Mouse (Mus musculus): ENCODE results near the gene Abcg1. TPM values are rescaled to one million over a fixed set of nuclear protein-coding genes. Genes with fewer than 3 reads are reported as not detected.

Gene Abcg1
- 6.7 and 7.9 TPM in 2 replicates for polyA plus RNA-seq (2016; fragmentation: Nextera tagmentation; extraction: Ambion mirVana)

GRCm38 (mm10) chr17:31057151-31057890, at the start of gene Abcg1:
Abcg1 (plus strand) TSS chr17:31057675.
- Histone ChIP-seq H3K27ac (peak within 1 kb of the TSS; percentile 75), H3K4me1 (peaks cover 47% of the 10 kb centered on the region), H3K9me3 (peaks cover 13% of the 10 kb centered on the region; the same call in 1 of the 2 replicates), H3K36me3 (replicated peaks) (no peaks in the 10 kb centered on the region), H3K27me3 (ENCODE audit: poor library complexity, severe bottlenecking) (peaks cover 59% of the 10 kb centered on the region), H3K4me3 (peak within 1 kb of the TSS; percentile 67)
- 1% methylated on average over 49 of the region's 49 CpGs for WGBS
- peak; percentile 63 for DNase-seq (ENCODE audit: extremely low spot score, low spot score)

DNA sequence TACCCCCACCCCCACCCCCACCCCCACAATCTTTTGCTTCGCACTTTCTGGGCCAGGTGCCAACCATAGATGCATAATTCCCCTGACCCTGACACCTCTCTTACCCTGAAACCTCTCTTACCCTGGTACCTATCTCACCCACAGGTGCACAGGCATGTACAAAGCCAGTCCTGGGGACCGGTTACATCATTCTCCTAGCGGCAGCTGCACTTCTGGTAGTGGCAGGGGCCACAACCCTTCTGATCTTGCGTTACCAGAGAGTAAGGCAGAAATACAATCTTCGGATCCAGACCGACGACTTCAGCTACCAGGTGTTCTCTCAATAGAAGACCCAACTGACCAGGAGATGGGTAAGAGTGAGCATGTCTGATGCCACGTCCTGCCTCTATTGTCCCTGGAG, 49.1 kb upstream of the Abcg1 start:
- Histone ChIP-seq H3K4me1 (0 out of 2 replicates have a peak, but pooled peaks cover 4% of the 10 kb centered on the region), H3K36me3 (replicated peaks) (no peaks in the 10 kb centered on the region), H3K27ac (no peak overlapping the region), H3K4me3 (no peak overlapping the region), H3K27me3 (ENCODE audit: poor library complexity, severe bottlenecking) (no peaks in the 10 kb centered on the region), H3K9me3 (no peaks in the 10 kb centered on the region)
- WGBS = 89% methylated on average over 8 of the region's 8 CpGs
- DNase-seq (ENCODE audit: extremely low spot score, low spot score) = no peak

DNA sequence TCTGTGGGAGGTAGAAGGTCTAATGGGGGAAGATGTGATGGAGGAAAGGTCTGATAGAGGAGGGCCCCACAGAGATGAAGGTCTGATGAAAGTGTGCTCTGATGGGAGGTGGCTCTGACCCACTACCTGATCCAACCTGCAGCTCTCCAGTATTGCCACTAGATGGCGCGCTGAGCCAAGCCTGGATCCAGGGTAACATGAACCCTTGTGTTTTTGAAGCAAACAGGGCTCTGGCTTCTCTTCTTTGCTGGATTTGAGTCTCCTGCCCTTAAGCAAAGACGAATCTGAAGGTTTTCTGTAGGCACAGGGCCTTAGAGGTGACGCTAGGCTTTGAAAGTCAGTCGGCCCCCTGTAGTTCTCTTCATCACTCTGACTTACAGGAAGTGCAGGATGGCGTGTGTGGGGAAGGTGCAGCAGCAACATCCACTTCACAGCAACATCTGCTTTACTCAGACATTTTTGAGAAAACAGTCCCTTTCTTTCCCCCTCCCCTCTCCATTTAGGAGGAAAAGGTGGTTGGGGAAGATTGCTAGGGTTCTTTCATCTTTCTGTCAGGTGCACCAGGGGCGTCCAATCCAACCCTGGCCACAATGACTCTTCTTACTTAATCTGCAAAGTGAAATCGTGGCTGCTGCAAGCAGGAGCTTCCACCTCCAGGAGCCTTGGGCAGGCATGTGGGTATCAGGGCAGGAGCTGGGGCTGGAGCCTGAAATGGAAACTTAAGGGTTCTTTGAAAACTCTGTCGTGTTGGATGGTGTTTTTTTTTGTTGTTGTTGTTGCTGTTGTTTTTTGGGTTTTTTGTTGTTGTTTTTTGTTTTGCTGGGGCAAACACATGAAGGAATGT, 45.7 kb upstream of the Abcg1 start:
- DNase-seq (ENCODE audit: extremely low spot score, low spot score) = peak; percentile 74
- Histone ChIP-seq H3K27me3 (ENCODE audit: poor library complexity, severe bottlenecking) (no peaks in the 10 kb centered on the region), H3K36me3 (replicated peaks) (no peaks in the 10 kb centered on the region), H3K4me3 (no peak overlapping the region), H3K27ac (no peak overlapping the region), H3K9me3 (no peaks in the 10 kb centered on the region; the same call in 1 of the 2 replicates), H3K4me1 (0 out of 2 replicates have a peak, but pooled peaks cover 4% of the 10 kb centered on the region)
- 37% methylated on average over 9 of the region's 9 CpGs for WGBS

DNA sequence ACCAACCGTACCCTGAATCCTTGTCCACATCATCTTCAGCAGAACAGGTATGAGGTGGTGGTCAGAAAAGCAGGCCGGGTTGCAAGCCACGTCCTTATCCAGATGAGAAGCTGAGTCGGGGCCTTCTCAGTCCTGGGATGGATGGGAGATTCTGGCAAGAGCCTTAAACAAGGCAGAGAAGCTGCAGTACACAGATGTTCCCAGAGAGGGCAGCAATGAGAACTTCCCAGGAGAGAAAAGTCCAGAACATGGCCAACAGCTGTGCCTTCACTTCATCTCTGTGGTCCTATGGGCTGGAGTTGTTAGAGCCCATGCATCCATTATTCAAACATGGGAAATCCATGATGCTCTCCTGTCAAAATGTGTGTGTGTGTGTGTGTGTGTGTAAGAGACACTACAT, 39.2 kb upstream of the Abcg1 start:
- 68% methylated on average over 4 of the region's 4 CpGs for WGBS
- Histone ChIP-seq H3K9me3 (no peaks in the 10 kb centered on the region; the same call in 1 of the 2 replicates), H3K27me3 (ENCODE audit: poor library complexity, severe bottlenecking) (no peaks in the 10 kb centered on the region), H3K27ac (no peak overlapping the region), H3K4me1 (peaks cover 4% of the 10 kb centered on the region; the same call in 1 of the 2 replicates), H3K36me3 (replicated peaks) (no peaks in the 10 kb centered on the region), H3K4me3 (no peak overlapping the region)
- peak; percentile 60 for DNase-seq (ENCODE audit: extremely low spot score, low spot score)

DNA sequence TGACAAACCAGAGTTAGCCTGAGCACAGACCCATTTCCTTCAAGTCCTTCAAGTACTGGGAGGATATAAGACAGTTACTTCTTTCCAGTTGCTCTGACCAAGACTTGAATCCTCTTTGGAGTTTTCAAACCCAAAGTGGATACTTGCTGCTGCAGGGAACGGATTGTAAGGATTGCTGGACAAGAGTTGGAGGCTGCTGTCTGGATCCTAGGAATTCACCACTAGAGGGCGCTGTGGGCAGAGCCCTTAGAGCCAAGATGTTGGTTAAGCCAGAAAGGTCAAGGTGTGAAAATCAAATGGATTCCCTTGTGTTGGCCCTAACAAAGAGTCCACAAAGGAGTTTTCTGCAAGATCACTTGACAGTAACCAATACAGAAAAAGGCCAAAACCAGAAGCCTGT, 38.0 kb upstream of the Abcg1 start:
- Histone ChIP-seq H3K27ac (no peak overlapping the region), H3K27me3 (ENCODE audit: poor library complexity, severe bottlenecking) (no peaks in the 10 kb centered on the region), H3K4me3 (no peak overlapping the region), H3K9me3 (no peaks in the 10 kb centered on the region; the same call in 1 of the 2 replicates), H3K4me1 (peaks cover 4% of the 10 kb centered on the region; the same call in 1 of the 2 replicates), H3K36me3 (replicated peaks) (no peaks in the 10 kb centered on the region)
- 3% methylated on average over 2 of the region's 2 CpGs for whole genome bisulfite sequencing
- peak; percentile 74 for DNase-seq (ENCODE audit: extremely low spot score, low spot score)

DNA sequence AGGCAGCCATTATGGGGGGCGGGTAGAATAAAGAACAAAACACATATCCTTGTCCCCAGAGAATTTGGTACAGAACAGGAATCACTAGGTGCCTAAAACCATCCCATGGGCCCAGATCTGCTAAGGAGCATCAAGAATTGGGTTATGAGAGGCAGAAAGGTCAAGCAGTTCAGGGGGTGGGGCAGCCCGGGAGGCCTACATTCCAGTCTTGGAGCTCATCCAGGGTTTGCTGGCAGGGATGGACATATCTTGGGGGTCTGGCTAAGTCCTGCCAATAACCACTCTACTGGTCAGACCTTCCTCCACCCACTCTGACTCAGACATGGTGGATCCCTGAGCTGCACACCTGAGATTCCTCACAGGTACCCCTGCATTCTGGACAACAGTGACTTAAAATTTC, 37.4 kb upstream of the Abcg1 start:
- H3K4me1 ChIP-seq = peaks cover 4% of the 10 kb centered on the region; the same call in 1 of the 2 replicates
- no peaks in the 10 kb centered on the region; the same call in 1 of the 2 replicates for H3K9me3 ChIP-seq
- no peak overlapping the region for H3K27ac ChIP-seq
- no peak for DNase-seq (ENCODE audit: extremely low spot score, low spot score)
- no peak overlapping the region for H3K4me3 ChIP-seq
- H3K36me3 ChIP-seq (replicated peaks) = no peaks in the 10 kb centered on the region
- 84% methylated on average over 2 of the region's 2 CpGs for WGBS
- H3K27me3 ChIP-seq (ENCODE audit: poor library complexity, severe bottlenecking) = no peaks in the 10 kb centered on the region

- 87% methylated on average over 8 of the region's 8 CpGs for WGBS
- H3K27ac ChIP-seq = peak overlapping the region; percentile 41
- H3K4me1 ChIP-seq = peaks cover 4% of the 10 kb centered on the region; the same call in 1 of the 2 replicates
- no peaks in the 10 kb centered on the region for H3K27me3 ChIP-seq (ENCODE audit: poor library complexity, severe bottlenecking)
- H3K9me3 ChIP-seq = no peaks in the 10 kb centered on the region; the same call in 1 of the 2 replicates
- DNase-seq (ENCODE audit: extremely low spot score, low spot score) = no peak
- no peaks in the 10 kb centered on the region for H3K36me3 ChIP-seq (replicated peaks)
- no peak overlapping the region for H3K4me3 ChIP-seq
These were observed 36.2 kb upstream of the Abcg1 start for GRCm38 (mm10) chr17:31021276-31021675.

DNA sequence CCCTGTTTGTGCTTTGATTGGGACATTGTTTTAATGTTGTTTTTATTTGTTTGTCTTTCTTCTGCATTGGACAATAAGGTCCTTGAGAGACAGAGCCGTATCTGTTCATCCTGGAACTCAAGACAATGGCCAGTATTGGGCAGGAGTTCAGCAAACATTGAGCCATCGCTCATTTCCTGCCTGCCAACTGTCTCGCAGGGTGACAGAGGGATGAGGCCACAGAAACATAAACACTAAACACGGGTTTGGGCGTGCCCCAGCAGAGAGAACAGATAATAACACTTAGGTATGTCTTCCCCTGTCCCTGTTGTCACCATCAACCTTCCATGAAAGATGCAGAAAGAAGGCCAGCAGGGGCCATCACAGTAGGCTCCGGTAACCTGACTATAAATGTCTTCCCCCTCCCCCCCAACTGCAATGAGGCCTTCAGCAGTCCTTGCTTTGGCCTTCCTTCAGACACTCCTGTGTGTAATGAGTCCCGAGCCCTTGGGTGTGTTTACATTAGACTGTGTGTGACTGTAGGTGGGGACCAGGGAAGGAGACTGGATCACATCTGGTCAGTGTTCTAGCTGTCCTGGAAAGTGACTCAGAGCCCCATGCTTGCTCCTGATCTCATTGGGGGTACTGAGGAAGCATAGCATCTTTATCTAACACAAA, 33.2 kb upstream of the Abcg1 start:
- Histone ChIP-seq H3K36me3 (replicated peaks) (no peaks in the 10 kb centered on the region), H3K4me1 (peaks cover 4% of the 10 kb centered on the region; the same call in 1 of the 2 replicates), H3K9me3 (no peaks in the 10 kb centered on the region), H3K4me3 (no peak overlapping the region), H3K27ac (no peak overlapping the region), H3K27me3 (ENCODE audit: poor library complexity, severe bottlenecking) (no peaks in the 10 kb centered on the region)
- no peak for DNase-seq (ENCODE audit: extremely low spot score, low spot score)
- 76% methylated on average over 7 of the region's 7 CpGs for WGBS

GRCm38 (mm10) chr17:31024782-31025125, 32.7 kb upstream of the Abcg1 start:
- H3K4me1 ChIP-seq = peaks cover 4% of the 10 kb centered on the region; the same call in 1 of the 2 replicates
- no peaks in the 10 kb centered on the region for H3K27me3 ChIP-seq (ENCODE audit: poor library complexity, severe bottlenecking)
- no peaks in the 10 kb centered on the region for H3K36me3 ChIP-seq (replicated peaks)
- no peak overlapping the region for H3K27ac ChIP-seq
- H3K9me3 ChIP-seq = no peaks in the 10 kb centered on the region
- H3K4me3 ChIP-seq = no peak overlapping the region
- no peak for DNase-seq (ENCODE audit: extremely low spot score, low spot score)
- WGBS = 83% methylated on average over 5 of the region's 5 CpGs

GRCm38 (mm10) chr17:31026986-31027385, 30.5 kb upstream of the Abcg1 start:
- H3K4me3 ChIP-seq = no peak overlapping the region
- H3K27ac ChIP-seq = no peak overlapping the region
- no peaks in the 10 kb centered on the region for H3K9me3 ChIP-seq
- H3K27me3 ChIP-seq (ENCODE audit: poor library complexity, severe bottlenecking) = no peaks in the 10 kb centered on the region
- 83% methylated on average over 6 of the region's 6 CpGs for WGBS
- no peaks in the 10 kb centered on the region for H3K36me3 ChIP-seq (replicated peaks)
- no peak for DNase-seq (ENCODE audit: extremely low spot score, low spot score)
- no peaks in the 10 kb centered on the region for H3K4me1 ChIP-seq

DNA sequence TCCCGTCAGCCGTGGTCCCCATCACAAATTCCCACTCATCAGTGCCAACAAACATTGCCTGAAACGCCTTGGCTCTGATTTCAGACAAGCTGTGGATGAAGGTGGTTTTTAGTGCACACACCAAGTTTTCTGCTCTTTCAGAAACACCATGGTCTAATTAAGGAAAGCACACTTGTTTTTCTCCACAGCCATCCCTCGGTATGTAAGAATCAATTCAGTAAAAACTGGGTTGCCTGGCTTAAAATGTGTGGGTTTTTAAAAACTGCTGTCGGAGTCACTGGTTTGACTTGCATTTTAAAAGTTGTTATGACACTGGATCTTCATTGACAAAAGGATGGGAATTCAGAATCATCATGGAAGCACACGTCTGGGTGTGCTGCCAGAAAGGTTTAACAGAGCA, 29.8 kb upstream of the Abcg1 start:
- Histone ChIP-seq H3K4me3 (no peak overlapping the region), H3K27ac (no peak overlapping the region), H3K4me1 (no peaks in the 10 kb centered on the region), H3K9me3 (no peaks in the 10 kb centered on the region), H3K27me3 (ENCODE audit: poor library complexity, severe bottlenecking) (no peaks in the 10 kb centered on the region), H3K36me3 (replicated peaks) (no peaks in the 10 kb centered on the region)
- DNase-seq (ENCODE audit: extremely low spot score, low spot score) = no peak
- 90% methylated on average over 6 of the region's 6 CpGs for WGBS

DNA sequence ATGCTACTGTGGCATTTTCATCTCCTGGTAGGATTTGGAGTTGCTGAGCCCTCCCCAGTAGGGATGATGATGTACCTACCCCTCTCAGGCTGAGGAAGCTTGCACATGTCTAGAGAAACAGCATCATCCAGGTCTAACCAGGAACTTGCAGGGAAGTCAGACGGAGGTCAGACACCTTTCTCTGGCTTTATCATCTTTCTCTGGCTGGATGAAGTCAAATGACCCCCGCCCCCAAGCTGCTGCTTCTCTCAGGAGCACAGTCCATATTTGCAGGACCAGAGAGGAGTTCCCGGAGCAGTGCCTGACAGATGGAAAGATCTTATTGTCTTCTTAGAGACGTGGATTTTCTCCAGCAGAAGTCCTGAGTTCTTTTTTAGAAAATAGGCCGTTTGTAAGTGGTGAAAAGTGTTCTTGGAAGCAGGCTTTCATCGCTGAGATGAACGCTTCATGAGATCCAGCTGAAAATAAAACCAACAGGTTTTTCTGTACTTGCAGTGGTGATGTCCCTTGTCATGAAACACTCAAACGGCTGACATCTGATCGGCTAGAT, 28.6 kb upstream of the Abcg1 start:
- DNase-seq (ENCODE audit: extremely low spot score, low spot score) = no peak
- H3K27me3 ChIP-seq (ENCODE audit: poor library complexity, severe bottlenecking) = no peaks in the 10 kb centered on the region

More for the DNA sequence above, 28.6 kb upstream of the Abcg1 start:
- Histone ChIP-seq H3K4me1 (peaks cover 7% of the 10 kb centered on the region), H3K4me3 (no peak overlapping the region), H3K27ac (no peak overlapping the region), H3K9me3 (no peaks in the 10 kb centered on the region), H3K36me3 (replicated peaks) (no peaks in the 10 kb centered on the region)
- WGBS = 87% methylated on average over 9 of the region's 9 CpGs

All from forebrain, embryonic 10.5 days (tissue).